Mouse (Mus musculus): ENCODE measurements around the gene Gm42791. TPM values are rescaled to one million over a fixed set of nuclear protein-coding genes. Genes with fewer than 3 reads are reported as not detected.

Gene Gm42791
- polyA plus RNA-seq, 1 experiment = not detected

- H3K4me3 ChIP-seq (ENCODE audit: control insufficient read depth, low read depth, low read length) = no peak overlapping the region
- TF ChIP-seq POLR2A (IDR thresholded peaks at IDR 0.05; ENCODE audit: control insufficient read depth, low read depth, low read length) (no peak), CTCF (IDR thresholded peaks at IDR 0.05; ENCODE audit: control insufficient read depth, insufficient read depth, insufficient replicate concordance, low read depth, low read length) (no peak)
- no peak overlapping the region; the same call in 1 of the 2 replicates for H3K27ac ChIP-seq (ENCODE audit: control insufficient read depth, insufficient read depth, low read depth, low read length)
- H3K27me3 ChIP-seq (ENCODE audit: control insufficient read depth, insufficient read depth, low read length) = no peaks in the 10 kb centered on the region
- H3K36me3 ChIP-seq (ENCODE audit: control insufficient read depth, insufficient read depth, low read length) = no peaks in the 10 kb centered on the region
- peaks cover 17% of the 10 kb centered on the region for H3K4me1 ChIP-seq (ENCODE audit: control insufficient read depth, insufficient read depth, low read length)
Measured at GRCm38 (mm10) chr5:149002034-149002802, 7.3 kb upstream of the Gm42791 start.

DNA sequence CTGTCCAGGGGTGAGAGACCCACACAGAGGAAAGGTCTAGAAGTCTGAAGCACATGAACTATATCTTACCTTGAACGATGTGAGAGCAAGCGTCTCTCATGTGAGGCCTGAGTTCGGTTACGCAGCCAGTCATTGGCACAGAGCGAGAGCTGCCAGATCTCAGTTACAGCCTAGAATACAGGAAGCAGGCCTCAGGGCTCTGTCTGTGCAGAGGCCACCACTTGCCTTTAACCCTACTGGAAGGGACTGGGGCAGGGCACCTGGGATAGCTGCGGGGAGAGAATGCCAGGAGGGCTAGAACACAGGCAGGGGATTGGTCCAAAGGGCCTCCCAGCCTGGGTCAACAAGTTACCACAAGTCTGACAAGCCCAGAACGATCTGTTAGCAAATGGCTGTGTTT is 4.9 kb upstream of the Gm42791 start:
- Histone ChIP-seq H3K4me3 (ENCODE audit: control insufficient read depth, low read depth, low read length) (no peak overlapping the region), H3K36me3 (ENCODE audit: control insufficient read depth, insufficient read depth, low read length) (no peaks in the 10 kb centered on the region), H3K27ac (ENCODE audit: control insufficient read depth, insufficient read depth, low read depth, low read length) (no peak overlapping the region), H3K4me1 (ENCODE audit: control insufficient read depth, insufficient read depth, low read length) (peaks cover 18% of the 10 kb centered on the region), H3K27me3 (ENCODE audit: control insufficient read depth, insufficient read depth, low read length) (no peaks in the 10 kb centered on the region)
- TF ChIP-seq CTCF (IDR thresholded peaks at IDR 0.05; ENCODE audit: control insufficient read depth, insufficient read depth, insufficient replicate concordance, low read depth, low read length) (no peak), POLR2A (IDR thresholded peaks at IDR 0.05; ENCODE audit: control insufficient read depth, low read depth, low read length) (no peak)

GRCm38 (mm10) chr5:148998512-148998911 is 3.6 kb upstream of the Gm42791 start:
- Histone ChIP-seq H3K36me3 (ENCODE audit: control insufficient read depth, insufficient read depth, low read length) (no peaks in the 10 kb centered on the region), H3K27me3 (ENCODE audit: control insufficient read depth, insufficient read depth, low read length) (no peaks in the 10 kb centered on the region), H3K4me3 (ENCODE audit: control insufficient read depth, low read depth, low read length) (no peak overlapping the region), H3K4me1 (ENCODE audit: control insufficient read depth, insufficient read depth, low read length) (peaks cover 22% of the 10 kb centered on the region), H3K27ac (ENCODE audit: control insufficient read depth, insufficient read depth, low read depth, low read length) (0 out of 2 replicates have a peak overlapping the region, but pooled peaks have one; percentile 19)
- TF ChIP-seq CTCF (IDR thresholded peaks at IDR 0.05; ENCODE audit: control insufficient read depth, insufficient read depth, insufficient replicate concordance, low read depth, low read length) (no peak), POLR2A (IDR thresholded peaks at IDR 0.05; ENCODE audit: control insufficient read depth, low read depth, low read length) (no peak)

DNA sequence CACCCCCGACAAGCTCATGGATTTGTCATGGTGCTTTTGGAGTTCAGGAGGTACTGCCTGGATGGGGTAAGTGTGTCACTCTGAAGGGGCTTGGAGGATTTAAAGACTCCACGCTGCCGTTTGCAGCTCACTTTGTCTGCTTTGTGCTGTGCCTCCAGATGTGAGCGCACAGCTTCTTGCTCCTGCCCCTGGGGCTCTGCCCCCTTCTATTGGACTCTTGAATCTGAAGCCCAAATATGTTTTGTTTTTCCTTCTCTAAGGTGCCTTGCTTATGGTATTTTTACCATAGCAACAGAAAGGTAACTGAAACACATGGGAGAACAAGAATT is 1.7 kb upstream of the Gm42791 start:
- no peak overlapping the region for H3K27ac ChIP-seq (ENCODE audit: control insufficient read depth, insufficient read depth, low read depth, low read length)
- TF ChIP-seq POLR2A (IDR thresholded peaks at IDR 0.05; ENCODE audit: control insufficient read depth, low read depth, low read length) (no peak), CTCF (IDR thresholded peaks at IDR 0.05; ENCODE audit: control insufficient read depth, insufficient read depth, insufficient replicate concordance, low read depth, low read length) (no peak)
- H3K4me1 ChIP-seq (ENCODE audit: control insufficient read depth, insufficient read depth, low read length) = peaks cover 22% of the 10 kb centered on the region
- no peaks in the 10 kb centered on the region for H3K36me3 ChIP-seq (ENCODE audit: control insufficient read depth, insufficient read depth, low read length)
- H3K4me3 ChIP-seq (ENCODE audit: control insufficient read depth, low read depth, low read length) = no peak overlapping the region
- H3K27me3 ChIP-seq (ENCODE audit: control insufficient read depth, insufficient read depth, low read length) = no peaks in the 10 kb centered on the region

- H3K4me1 ChIP-seq (ENCODE audit: control insufficient read depth, insufficient read depth, low read length) = peaks cover 22% of the 10 kb centered on the region
- no peak overlapping the region for H3K27ac ChIP-seq (ENCODE audit: control insufficient read depth, insufficient read depth, low read depth, low read length)
- no peaks in the 10 kb centered on the region for H3K27me3 ChIP-seq (ENCODE audit: control insufficient read depth, insufficient read depth, low read length)
- no peak overlapping the region for H3K4me3 ChIP-seq (ENCODE audit: control insufficient read depth, low read depth, low read length)
- TF ChIP-seq CTCF (IDR thresholded peaks at IDR 0.05; ENCODE audit: control insufficient read depth, insufficient read depth, insufficient replicate concordance, low read depth, low read length) = no peak
- TF ChIP-seq POLR2A (IDR thresholded peaks at IDR 0.05; ENCODE audit: control insufficient read depth, low read depth, low read length) = no peak
- no peaks in the 10 kb centered on the region for H3K36me3 ChIP-seq (ENCODE audit: control insufficient read depth, insufficient read depth, low read length)
Measured at GRCm38 (mm10) chr5:148995962-148996708, 1.2 kb upstream of the Gm42791 start.

DNA sequence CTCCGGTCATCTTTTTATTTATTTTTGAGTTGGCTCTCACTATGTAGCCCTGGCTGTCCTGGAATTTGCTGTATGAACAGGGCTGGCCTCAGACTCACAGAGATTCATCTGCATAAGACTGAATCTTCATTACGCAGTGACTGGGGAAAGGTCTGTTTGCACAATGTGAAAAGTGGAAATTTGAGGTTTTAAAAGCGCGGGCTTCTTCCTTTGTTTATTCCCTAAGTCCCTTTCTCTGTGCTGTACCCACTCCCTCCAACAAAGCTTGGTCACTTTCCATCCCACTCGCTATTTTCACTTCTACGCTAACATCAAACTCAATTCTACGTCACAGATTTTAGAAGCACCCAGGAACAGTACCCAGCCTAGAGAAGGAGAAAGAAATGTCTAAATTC is 639 bp downstream of the Gm42791 start:
- TF ChIP-seq POLR2A (IDR thresholded peaks at IDR 0.05; ENCODE audit: control insufficient read depth, low read depth, low read length) = no peak
- no peak for TF ChIP-seq CTCF (IDR thresholded peaks at IDR 0.05; ENCODE audit: control insufficient read depth, insufficient read depth, insufficient replicate concordance, low read depth, low read length)
- Histone ChIP-seq H3K27ac (ENCODE audit: control insufficient read depth, insufficient read depth, low read depth, low read length) (peak overlapping the region; percentile 81), H3K4me1 (ENCODE audit: control insufficient read depth, insufficient read depth, low read length) (peaks cover 21% of the 10 kb centered on the region), H3K27me3 (ENCODE audit: control insufficient read depth, insufficient read depth, low read length) (no peaks in the 10 kb centered on the region), H3K4me3 (ENCODE audit: control insufficient read depth, low read depth, low read length) (peak overlapping the region; percentile 77), H3K36me3 (ENCODE audit: control insufficient read depth, insufficient read depth, low read length) (no peaks in the 10 kb centered on the region)

GRCm38 (mm10) chr5:148992598-148992997 is 2.3 kb downstream of the Gm42791 start:
- TF ChIP-seq CTCF (IDR thresholded peaks at IDR 0.05; ENCODE audit: control insufficient read depth, insufficient read depth, insufficient replicate concordance, low read depth, low read length) (no peak), POLR2A (IDR thresholded peaks at IDR 0.05; ENCODE audit: control insufficient read depth, low read depth, low read length) (no peak)
- H3K27ac ChIP-seq (ENCODE audit: control insufficient read depth, insufficient read depth, low read depth, low read length) = no peak overlapping the region
- H3K4me3 ChIP-seq (ENCODE audit: control insufficient read depth, low read depth, low read length) = no peak overlapping the region
- H3K36me3 ChIP-seq (ENCODE audit: control insufficient read depth, insufficient read depth, low read length) = no peaks in the 10 kb centered on the region
- peaks cover 11% of the 10 kb centered on the region; the same call in 1 of the 2 replicates for H3K4me1 ChIP-seq (ENCODE audit: control insufficient read depth, insufficient read depth, low read length)
- H3K27me3 ChIP-seq (ENCODE audit: control insufficient read depth, insufficient read depth, low read length) = no peaks in the 10 kb centered on the region

Measured in testis, adult 2 months (tissue).